Mouse (Mus musculus) heart, adult 9 months (tissue): ENCODE measurements around the gene Bpifb2.
A peak's percentile ranks its signal among the peaks of the same experiment; 100 is the strongest.

ENCODE experiments used
- DNase-seq, 2 experiments: peaks; one replicate each; pipeline ENCODE4 v3.0.0; 2022; ENCODE audit warnings: low spot score in 2 of 2

Bpifb2 gene

DNA sequence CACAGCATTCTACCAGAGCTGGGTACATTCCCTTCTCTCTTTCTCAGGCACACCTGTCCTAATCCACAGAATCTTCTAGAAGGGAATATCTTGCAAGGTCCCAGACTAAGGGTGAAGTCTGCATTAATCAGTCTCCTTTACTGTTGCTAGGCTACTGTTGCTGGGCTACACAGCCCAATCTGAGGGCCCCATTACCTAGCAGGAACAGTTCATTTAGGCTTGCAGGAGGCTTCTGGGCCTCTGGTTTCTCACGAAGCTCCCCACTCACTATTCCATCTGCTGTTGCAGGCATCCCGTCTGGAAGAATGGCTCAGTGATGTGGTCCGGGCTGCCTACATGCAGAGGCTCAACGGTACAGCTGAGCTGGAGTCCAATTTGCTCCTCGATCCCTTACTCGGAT, 56.3 kb downstream of the Bpifb2 start:
- DNase-seq: no peak

GRCm38 (mm10) chr2:153933311-153933710, 58.5 kb downstream of the Bpifb2 start:
- DNase-seq: no peak

GRCm38 (mm10) chr2:153935348-153935747, 60.5 kb downstream of the Bpifb2 start:
- no peak for DNase-seq

GRCm38 (mm10) chr2:153937843-153938242, 63.0 kb downstream of the Bpifb2 start, which contains the start of gene Bpifb4:
Bpifb4 (plus strand) TSS chr2:153938212.
- DNase-seq: no peak

DNA sequence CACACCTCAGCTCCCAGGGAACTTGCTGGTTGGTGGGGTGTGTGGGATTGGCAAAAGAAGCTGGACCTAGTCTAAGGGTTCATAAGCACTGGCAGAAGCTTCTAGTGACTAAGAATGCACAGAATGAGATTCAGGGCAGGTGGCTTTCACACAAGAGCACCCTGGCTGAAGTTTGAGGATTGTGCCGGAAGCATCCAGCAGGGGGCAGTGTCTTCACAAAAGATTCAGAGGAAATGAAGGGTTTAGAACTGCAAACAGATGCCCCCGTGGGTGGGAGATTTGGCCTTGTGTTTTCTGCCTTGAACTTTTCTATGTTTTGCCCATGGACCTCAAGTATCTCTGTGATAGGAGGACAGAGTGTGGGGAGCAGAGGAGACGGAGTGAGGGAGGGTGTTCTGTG, 68.7 kb downstream of the Bpifb2 start:
- DNase-seq: peak in 1 of 2 experiments; percentile 3

DNA sequence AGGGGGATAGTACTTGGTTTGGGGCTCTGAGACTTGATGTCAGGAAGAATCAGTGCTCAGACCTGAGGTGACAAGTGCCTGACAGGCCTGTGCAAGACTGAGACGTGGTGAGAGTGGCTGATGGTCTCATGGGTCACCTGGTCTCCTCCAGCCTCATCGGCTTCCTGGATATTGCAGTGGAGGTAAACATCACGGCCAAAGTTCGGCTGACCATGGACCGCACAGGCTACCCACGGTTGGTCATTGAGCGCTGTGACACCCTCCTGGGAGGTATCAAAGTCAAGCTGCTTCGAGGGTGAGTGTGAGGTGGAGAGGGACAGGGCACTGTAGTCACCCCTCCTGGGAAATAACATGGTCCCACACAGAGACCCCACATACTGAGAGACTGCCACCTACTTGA, 69.7 kb downstream of the Bpifb2 start:
- no peak for DNase-seq
